Mouse (Mus musculus): ENCODE measurements around the gene Cacna1e.

The Cacna1e gene

DNA sequence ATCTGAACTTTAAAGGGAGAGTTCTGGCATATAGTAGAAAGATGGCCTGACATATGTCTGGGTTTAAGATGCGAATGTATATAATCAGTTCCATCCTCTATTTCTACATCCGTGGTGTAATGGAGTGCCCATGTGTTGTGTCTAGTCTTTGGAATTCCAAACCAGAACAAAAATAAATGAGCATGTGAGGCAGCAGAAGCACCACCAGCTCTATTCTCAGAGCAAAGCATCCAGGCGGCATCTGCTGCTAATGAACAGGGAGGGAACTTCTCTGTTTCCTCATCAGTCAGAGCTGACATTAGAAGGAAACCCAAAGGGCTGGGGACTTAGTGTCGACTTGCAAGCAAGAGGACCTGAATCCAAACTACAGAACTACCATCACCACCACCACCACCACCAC, 385.5 kb downstream of the Cacna1e start:
- no peak for DNase-seq

- no peak for DNase-seq
These were observed 393.2 kb downstream of the Cacna1e start for GRCm38 (mm10) chr1:154491071-154491470.

DNA sequence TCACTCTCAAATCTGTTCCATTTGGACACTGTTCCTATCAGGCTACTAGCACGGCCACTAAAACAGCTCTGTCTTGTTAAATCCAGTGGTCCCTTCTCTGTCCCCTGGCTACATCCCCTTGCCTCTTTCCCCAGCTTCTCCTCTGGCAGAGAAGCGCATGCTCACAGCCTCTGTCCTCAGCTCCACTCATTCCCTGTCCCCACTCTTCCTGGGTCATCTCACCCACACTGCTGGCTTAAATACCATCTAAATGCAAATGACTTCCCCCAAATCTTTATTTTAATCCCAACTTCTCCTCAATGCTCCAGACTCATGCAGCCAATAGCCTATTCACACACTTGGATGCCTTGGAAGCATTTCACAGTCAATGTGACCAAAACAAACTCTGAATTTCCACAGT, 407.6 kb downstream of the Cacna1e start:
- peak; percentile 53 for DNase-seq

- DNase-seq: peak; percentile 12
These were observed 408.6 kb downstream of the Cacna1e start for GRCm38 (mm10) chr1:154475706-154476105.

GRCm38 (mm10) chr1:154474156-154474555, 410.1 kb downstream of the Cacna1e start:
- peak; percentile 69 for DNase-seq

DNA sequence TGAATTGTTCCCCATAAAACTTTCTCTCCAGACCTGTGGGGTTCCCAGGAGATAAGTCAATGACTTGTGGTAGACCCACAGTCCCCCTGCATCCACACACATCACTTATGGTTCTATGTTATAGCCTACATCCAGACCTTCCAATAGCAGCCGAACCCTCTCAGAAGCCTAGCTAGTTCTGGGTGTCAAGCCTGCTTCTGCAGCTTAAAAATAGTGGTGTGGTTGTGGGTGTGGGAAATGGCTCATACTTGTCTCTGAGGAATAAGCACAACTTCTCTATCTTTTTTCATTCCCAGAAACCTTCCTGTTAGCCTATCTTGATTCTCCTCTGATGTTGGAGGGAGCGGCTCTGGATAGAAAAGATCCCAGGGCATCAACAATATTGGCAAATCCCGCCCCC, 417.0 kb downstream of the Cacna1e start:
- DNase-seq: peak; percentile 35

DNA sequence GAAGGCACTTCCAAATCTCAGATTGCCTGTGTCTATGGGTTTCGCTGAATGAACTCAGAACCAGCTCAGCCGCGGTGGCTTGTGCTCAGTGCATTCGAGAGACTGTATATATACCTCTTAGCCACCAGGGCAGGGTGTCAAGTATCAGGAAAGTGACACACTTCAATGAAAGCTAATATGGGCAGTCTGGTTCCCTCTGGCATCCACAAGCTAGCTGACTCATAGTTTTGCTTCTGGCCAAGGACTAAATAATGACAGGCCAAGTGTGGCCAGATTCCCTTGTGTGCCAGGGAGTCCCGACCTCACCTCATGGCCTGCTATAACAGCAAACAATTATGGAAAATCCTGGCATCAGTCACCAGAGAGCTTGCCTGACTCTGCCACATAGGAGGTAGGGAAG, 422.8 kb downstream of the Cacna1e start:
- DNase-seq: peak; percentile 93

GRCm38 (mm10) chr1:154460067-154460466, 424.2 kb downstream of the Cacna1e start:
- DNase-seq: peak; percentile 67

DNA sequence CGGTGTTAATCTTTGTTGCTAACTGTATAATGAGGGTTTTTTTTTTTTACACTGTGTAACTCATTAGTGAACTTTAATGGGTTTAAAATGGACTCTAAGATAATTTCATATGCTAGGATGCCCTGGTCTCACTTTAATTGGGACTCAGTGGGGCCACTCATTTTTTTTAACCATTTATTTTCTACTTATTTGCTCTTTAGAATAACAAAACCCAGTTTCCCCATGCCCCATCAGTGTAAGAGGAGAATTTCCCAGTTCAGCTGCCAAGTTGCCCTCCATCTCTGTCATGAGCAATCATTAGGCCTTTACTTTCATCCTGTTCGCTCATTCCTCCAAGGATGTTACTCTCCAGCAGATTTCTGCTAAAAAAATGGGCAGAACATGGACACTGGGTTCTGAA, 425.7 kb downstream of the Cacna1e start:
- peak; percentile 2 for DNase-seq

DNA sequence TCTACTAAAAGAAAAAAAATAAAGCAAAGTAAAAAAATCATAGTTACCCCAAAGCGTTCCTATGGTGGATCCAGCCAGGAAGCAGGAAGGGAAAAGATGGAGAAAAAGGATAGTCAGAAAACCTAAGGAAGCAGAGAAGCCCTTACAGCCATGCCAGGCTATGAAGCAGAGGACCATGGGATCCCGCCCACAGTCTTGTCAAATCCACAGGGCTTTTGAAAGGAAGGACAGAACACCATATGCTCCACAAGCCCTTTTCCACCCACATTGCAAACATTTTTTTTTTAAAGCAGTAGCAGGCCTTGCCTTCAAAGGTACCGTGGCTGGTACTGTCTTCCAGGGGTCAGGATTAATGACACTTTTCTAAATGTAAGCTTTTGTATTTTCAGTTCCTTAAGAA, 433.5 kb downstream of the Cacna1e start:
- peak; percentile 41 for DNase-seq

- peak; percentile 73 for DNase-seq
These were observed 437.8 kb downstream of the Cacna1e start for GRCm38 (mm10) chr1:154446456-154446855.

- peak; percentile 84 for DNase-seq
These were observed 450.8 kb downstream of the Cacna1e start for GRCm38 (mm10) chr1:154433520-154433919.

- peak; percentile 76 for DNase-seq
These were observed 451.2 kb downstream of the Cacna1e start for GRCm38 (mm10) chr1:154433112-154433511.

GRCm38 (mm10) chr1:154428276-154428675, 456.0 kb downstream of the Cacna1e start:
- peak; percentile 35 for DNase-seq

DNA sequence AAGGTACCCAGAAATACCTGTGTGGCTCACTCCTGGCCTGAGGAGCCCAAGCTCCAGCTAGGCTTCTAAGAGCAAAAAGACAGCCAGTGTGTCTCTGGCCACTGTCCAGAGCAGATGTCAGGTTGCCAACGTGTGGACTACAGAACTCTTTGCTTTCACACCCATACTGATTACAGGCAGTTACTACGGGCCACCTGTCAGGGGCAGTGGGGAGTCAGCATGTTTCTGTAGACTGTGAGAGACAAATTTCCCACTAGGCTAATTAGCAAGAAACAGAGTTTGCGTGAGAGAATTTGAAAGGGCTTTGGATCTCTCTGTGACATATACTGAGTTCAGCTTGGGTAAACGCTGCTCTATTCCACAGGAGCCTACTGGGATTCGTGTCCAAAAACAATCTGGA, 466.0 kb downstream of the Cacna1e start:
- DNase-seq: peak; percentile 51

DNA sequence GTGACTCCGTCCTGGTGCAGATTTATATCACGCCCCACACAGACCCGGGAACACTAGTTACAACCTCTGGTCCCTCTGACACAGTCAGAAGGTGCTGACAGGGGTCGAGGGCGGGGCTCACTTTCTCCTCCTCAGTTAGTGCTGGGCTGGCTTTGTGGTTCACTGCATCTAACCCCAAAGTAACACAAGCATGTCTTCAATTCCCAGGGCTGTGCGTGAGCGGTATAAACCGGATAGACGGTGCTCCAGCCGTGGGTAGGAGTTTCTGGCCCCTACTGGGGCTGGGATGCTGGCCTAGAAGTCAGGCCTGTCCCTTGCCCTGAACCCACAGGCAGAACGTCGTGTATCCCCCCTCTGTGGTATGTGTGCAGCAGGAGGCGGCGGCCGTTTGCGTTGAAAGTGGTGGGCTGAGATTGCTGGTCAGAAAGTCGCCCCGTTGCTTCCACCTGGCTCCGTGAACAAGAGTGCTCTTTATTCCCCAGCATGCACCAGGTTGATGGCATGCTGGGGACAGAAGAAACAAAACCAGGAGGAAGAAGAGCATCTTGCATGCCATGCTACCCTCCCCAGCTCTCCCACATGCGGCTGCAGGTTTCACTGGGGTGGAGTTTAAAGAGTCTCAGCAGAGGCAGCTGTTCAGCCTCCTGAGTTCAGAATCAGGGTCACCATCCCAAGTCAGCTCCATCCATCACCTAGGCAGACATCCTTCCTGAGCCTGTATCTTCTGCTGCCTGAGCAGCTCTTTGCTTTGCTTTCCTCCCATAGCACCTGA, 467.7 kb downstream of the Cacna1e start:
- peak; percentile 80 for DNase-seq

- DNase-seq: peak; percentile 80
These were observed 468.5 kb downstream of the Cacna1e start for GRCm38 (mm10) chr1:154415826-154416225.

DNA sequence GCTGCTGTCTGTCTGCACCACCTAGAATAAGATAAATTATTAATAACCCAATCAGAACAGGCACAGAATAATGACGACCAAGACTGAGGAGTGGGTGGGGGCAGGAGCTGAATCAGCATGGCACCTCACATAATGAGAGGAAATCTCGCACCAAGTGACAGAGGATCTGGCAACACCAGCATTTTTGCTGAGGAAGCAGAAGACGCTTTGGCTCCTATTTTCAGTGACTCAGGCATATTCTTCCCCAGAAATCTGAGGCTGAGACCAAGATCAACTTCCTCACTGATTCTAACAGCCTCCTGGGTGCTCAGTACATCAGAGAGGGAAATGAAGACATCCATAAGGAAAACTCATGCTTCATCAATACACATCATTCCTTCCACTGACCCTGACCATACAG, 471.2 kb downstream of the Cacna1e start:
- DNase-seq: no peak

- DNase-seq: peak; percentile 62
These were observed 475.2 kb downstream of the Cacna1e start for GRCm38 (mm10) chr1:154409051-154409450.

- peak; percentile 16 for DNase-seq
These were observed 492.3 kb downstream of the Cacna1e start for GRCm38 (mm10) chr1:154391979-154392378.

All from heart, adult 11 months (tissue).